Mouse (Mus musculus): ENCODE data around the gene 4933411K16Rik.

- no peak for TF ChIP-seq CTCF (IDR thresholded peaks at IDR 0.05; ENCODE audit: low read depth)
- TF ChIP-seq EP300 (optimal IDR thresholded peaks at IDR 0.05), result no peak
These were observed 16.6 kb downstream of the 4933411K16Rik start for GRCm38 (mm10) chr19:42068441-42069240.

All from stomach, postnatal 0 days (tissue).